Mouse (Mus musculus) heart, postnatal 10 days (tissue): ENCODE measurements around the gene Metap1d. TPM values are rescaled to one million over a fixed set of nuclear protein-coding genes. Genes with fewer than 3 reads are reported as not detected.

Source experiments
- DNase-seq, 2 experiments: peaks; one replicate each; pipeline ENCODE4 v3.0.0; 2021
- intact Hi-C: fragments of 180-260 bp; cut with DNase I; formaldehyde crosslinking; loops from one replicate; pipeline ENCODE4 v1.15.1; 2025
- total RNA-seq, 2 experiments: library from RNA; stranded (reverse); gene quantifications; 2 replicates each; pipeline ENCODE4 v1.2.3; 2021

The Metap1d gene
- total RNA-seq, 2 experiments from 2014 or later = 37.3 to 38.4 TPM

DNA sequence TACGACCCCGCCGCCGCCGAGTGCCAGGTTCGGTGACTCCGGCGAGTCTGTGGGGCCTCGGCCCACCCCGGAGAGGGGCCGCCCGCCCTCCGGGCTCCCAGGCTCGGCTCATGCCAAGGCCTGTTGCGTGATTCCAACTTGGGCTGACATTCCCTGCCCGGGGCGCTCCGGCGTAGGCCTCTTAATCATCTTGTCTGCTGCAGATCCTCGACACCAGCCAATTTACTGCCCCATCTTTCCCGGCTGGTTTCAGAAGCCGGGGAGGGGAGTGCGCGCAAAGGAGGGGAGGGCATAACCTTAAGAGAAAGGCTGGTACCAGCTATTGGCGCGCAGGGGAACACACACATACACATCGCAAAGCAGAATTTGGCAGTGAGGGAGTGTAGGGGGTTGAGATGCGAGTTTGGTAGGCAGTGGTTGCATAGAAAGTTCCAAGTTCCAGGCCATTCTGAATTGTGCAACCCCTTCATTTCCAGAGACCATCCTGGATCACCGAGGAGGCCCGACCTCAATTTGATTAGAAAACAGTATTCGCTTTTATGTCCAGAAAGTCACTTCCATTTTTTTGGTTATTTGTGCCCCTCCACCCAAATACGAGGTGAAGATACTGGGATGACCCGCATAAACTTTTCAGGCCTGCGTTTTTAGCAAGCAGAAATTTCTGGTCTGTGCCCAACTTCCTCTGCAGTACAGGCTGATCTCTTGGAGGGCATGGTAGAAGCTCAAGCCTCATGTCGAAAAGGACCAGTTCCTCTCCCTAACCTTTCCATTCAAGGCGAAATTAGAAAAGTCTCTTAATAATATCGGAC lies 88.5 kb downstream of the Metap1d start:
- intact Hi-C loops = loop anchor here (5.0 to 10.0 kb wide), 2 partner anchors 317 to 1736 kb away; no protein-coding TSS in a partner anchor
- DNase-seq = peak in 1 of 2 experiments; percentile 19

DNA sequence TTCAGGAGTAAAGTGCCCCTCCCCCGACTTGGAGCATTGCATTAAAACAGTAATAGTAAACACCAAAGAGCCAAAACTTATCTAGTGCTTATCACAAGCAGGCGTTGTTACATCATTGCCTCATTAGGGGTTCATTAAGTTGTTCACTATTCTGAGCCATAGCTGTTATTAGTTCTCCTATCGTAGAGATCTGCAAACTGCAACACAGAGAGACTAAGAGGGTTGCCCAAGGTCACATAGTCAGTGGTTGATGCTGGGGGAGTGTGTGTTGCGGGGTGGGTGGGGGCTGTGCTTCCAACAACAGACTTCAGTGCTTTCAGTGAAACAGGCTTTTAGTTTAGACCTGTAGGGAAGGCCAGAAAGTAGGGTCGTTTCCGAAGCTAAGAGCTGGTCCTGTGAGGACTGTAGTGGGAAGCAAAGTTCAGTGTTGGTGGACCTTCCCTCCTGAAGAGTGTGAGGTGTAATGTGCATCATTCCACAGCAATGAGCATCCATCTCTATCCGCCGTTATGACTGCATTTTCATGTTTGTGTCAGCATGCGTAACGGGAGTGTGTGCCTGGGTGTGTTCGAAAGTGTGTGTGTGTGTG lies 89.2 kb downstream of the Metap1d start:
- intact Hi-C loops = loop anchor here (5.0 to 10.0 kb wide), 2 partner anchors 318 to 1735 kb away; no protein-coding TSS in a partner anchor
- peak in 1 of 2 experiments; percentile 12 for DNase-seq

DNA sequence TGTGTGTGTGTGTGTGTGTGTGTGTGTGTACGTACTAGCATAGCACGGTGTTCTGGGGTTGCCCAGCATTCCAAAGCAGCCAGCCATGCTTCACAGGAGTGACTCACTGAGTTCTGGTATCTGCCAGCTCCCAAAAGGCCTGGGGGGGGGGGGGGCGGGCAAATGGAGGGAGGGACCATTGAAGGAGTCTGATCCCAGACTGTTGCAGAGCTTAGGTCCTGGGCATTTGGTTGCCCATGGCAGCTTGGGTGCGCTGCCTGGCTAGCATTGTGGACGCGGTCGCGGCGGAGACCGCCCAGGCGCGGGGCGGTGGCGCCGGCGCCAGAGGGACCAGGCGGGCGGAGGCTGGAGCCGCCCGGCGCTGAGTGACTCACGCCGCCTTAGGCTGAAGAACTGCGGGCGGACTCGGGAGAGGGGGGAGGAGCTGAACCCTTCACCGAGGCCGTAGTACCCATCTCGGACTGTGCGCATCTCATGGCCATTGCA lies 89.8 kb downstream of the Metap1d start:
- intact Hi-C loops = loop anchor here (5.0 to 10.0 kb wide), 2 partner anchors 318 to 1734 kb away; no protein-coding TSS in a partner anchor
- peak; percentile 40 to 48 for DNase-seq

DNA sequence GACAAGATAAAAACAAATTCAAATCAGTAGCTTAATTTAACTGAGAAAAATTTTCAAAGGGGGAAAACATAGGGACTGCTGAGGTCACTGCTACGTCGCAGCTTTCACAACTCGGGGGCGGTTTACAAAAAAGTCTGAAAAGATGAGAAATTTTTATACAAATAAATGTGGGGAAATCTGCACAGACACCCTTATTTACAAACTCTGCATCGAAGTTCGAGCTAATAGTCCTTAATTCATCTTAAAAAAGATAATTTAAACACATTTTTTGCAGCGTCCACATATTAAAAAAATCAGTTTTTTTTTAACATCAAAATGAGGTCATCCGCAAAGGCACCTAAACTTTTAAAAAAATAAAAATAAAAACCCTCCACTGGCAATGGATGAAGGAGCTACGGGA lies 90.5 kb downstream of the Metap1d start:
- peak in 1 of 2 experiments; percentile 15 for DNase-seq
- intact Hi-C loops = loop anchor here (5.0 to 10.0 kb wide), 2 partner anchors 319 to 1734 kb away; no protein-coding TSS in a partner anchor

DNA sequence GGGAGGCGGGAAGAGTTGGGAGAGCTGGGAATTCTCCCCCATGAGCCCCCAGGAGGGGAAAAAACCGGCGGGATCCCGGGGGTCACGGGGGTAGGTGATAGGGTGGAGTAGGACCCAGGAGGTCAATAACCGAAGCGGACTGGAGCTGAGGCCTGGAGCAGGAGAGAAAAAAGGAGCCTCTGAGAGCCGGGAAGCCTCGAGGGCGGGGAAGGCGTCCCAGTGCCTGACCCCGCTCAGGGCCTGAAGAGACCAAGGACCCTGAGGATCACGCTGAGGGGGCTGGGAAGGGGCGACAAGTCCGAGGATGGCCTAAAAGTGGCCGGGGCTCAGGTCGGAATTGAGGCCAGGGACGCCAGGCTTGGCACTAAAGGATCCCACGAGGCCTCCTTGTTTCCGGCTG lies 90.9 kb downstream of the Metap1d start:
- DNase-seq = peak in 1 of 2 experiments; percentile 23
- intact Hi-C loops = loop anchor here (2.0 to 10.0 kb wide), 3 partner anchors 13 to 1733 kb away; no protein-coding TSS in a partner anchor

DNA sequence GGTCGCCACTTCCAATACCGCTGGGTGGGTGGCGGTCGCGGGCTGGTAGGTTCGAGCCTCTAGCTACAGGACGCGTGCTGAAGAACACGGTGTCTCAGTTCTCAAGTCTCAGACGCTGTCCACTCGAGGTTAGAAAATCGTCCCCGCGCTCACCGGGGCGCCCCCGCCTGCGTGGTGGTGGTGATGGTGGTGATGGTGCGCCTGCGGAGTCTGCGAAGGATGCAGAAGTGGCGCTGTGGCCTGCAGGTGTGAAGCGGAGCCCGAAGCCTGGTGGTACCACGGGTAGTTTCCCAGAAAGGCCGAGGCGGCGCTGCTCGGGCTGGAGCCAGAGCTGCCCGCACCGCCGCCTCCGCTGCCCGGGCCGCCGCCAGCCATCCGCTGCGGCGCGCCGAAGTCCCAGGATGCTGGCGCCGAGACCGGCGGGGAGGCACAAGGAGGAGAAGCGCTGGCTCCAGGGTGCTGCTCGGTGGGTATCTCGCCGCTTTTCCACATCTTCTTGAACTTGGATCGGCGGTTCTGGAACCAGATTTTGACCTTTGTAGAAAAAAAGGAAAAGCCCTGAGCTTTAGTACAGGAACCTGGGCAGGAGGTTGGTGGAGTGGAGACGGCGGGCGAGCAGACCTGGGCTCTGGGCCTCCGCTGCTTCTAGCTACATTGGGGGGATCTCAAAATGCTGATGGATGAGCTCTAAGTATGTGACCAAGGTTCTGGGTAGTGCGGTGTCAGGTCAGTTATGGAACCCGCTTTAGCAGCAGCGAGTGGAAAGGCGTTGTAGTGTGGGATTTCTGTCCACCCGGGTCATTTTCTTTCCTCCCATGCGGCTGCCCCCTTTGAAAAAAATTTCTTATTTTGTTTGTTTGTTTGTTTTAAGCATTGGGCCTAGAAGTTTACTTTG lies 91.6 kb downstream of the Metap1d start:
- intact Hi-C loops = loop anchor here (2.0 to 10.0 kb wide), 6 partner anchors 14 to 1733 kb away; partner anchors contain the start of gene Metap1d

DNA sequence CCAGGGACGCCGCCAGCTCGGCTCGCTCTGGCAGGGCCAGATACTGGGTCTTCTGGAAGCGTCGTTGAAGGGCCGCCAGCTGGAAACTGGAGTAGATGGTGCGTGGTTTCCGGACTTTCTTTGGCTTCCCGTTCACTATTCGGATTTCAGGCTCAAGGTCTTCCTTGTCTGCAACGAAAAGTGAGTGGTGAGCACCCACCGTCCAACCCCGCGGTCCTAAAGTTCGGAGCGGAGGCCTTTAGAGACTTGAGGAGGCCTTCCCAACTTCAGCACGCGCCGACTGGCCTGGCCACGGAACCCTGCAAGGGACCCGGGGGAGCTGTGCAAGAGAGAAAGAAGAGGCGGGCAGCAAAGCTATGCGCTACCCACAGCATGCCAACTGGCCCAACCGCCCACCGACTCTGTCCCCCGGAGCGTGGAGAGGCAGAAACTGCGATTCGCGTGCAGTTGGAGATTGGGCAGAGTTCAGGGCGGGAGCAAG lies 92.4 kb downstream of the Metap1d start:
- intact Hi-C loops = loop anchor here (2.0 to 10.0 kb wide), 5 partner anchors 15 to 321 kb away; partner anchors contain the start of gene Metap1d
- DNase-seq = peak; percentile 53 to 57

More for the DNA sequence above, 91.6 kb downstream of the Metap1d start:
- DNase-seq = peak; percentile 20 to 28

DNA sequence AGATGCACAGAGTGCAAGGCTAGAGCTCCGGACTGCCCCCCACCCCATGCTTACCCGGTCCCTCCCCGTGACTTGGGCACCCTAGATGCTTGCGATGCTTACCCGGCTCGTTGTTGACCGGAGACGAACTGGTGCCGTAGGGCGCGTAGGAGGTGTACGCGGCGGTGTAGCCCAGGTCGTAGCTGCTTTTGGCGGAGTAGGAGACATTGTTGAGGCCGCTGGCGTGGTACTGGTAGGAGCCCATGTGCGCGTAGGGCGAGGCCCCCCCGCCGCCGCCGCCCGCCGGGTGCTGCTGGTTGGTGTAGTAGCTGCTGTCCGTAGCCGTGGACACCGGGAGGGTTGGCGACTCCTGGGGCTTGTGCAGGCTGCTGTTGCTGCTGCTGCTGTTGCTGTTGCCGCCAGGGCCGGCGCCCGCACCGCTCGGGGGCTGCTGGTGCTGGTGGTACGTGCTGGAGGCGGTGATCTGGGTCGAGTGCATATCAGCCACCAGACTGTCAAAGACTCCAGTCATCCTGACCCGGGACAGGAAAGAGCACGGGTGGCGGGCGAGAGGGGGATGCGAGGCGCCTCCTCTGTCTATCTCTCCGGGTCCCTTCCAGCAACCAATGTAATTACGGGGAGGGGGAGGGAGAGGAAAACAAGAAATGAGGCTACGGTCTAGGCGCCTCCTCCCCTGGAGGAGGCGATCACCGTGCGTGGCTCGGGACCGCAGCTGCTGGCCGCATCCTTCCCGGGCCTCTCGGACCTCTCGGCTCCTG lies 93.0 kb downstream of the Metap1d start:
- DNase-seq = peak; percentile 32 to 48

DNA sequence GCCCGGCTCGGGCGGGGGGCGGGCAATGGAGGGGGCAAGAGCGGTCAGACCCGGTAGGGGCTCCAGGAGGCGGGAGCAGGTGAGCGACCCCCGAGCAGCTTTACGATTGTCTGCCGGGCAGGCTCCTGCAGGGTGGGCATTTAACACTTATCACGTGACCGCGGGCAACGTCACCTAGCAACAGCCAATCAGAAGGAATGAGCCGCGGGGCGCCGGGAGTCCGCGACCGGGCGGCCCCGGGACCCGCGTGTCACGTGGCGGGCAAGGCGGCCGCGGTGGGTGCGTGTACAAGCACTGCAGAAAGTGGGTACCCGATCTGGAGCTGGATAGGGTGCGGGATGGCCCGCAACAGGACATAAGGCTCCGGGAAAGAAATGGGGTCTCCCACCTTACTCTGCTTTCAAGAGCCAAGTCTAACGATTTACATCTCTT lies 93.6 kb downstream of the Metap1d start, which contains the start of gene Dlx2:
Gene Dlx2 (minus strand): TSS at position 115 of the 432 bp plus-strand sequence.
- DNase-seq = peak in 1 of 2 experiments; percentile 8
- intact Hi-C loops = loop anchor here (5.0 to 10.0 kb wide), 4 partner anchors 94 to 322 kb away; partner anchors contain the start of gene Metap1d

More for the DNA sequence above, 93.0 kb downstream of the Metap1d start:
- intact Hi-C loops = loop anchor here (2.0 to 10.0 kb wide), 5 partner anchors 15 to 321 kb away; partner anchors contain the start of gene Metap1d

DNA sequence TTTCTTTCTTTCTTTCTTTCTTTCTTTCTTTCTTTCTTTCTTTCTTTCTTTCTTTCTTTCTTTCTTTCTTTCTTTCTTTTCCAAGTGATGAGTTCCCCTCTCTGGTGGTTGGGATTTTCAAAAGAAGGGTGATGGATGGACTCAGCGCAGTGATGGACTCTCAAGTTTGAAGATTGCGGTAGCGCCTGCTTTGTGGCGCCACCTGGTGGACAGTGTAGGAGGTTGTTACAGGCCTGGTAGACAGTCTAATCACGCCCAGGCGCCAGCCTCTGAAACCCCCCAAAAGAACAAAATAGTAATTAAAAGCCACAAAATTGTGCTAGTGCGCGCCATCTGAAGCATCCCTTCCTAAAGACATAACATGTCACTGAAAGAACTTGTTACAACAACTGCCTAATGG lies 94.8 kb downstream of the Metap1d start:
- intact Hi-C loops = loop anchor here (2.0 to 10.0 kb wide), 5 partner anchors 96 to 391 kb away; partner anchors contain the start of gene Metap1d
- DNase-seq = peak; percentile 69 to 87

DNA sequence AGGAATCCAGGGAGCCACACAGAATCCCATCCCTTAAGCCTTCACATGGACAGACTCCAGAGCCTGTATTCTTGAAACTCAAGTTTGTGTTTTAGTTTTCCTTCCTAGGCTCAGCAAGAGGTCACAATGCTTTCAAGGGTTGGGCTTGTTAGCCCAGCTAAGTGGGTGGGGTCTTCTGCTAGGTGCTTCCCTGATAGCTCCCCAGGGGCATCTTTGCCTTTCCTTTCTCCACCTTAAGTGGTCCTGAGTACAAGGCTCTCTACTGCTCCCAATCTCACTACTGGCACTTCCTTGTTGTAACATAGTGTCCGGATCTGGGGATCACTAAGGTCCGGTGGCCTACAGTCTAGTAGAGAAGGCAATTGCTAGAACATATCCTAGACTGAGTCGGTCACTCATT lies 97.3 kb downstream of the Metap1d start:
- DNase-seq = no peak
- intact Hi-C loops = no loop called here

DNA sequence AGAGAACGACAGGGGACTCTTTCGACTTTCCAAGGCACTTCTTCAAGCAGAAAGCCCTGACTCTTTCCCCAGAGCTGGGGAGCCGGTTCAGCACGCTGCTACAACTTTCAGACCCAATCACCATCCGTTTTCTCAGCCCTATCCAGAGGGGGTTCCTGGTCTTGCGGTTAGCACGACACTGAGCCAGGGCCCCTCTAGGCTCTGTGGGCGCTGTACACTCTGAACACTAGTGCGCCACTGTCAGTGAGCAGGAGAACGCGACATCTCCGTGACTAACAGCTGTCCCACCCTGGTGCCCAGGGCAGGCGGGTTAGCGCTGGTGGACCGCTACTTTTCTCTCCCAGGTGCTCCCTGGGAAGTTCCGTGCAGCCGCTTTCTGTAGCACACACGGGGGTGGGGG lies 98.6 kb downstream of the Metap1d start:
- DNase-seq = no peak
- intact Hi-C loops = no loop called here

DNA sequence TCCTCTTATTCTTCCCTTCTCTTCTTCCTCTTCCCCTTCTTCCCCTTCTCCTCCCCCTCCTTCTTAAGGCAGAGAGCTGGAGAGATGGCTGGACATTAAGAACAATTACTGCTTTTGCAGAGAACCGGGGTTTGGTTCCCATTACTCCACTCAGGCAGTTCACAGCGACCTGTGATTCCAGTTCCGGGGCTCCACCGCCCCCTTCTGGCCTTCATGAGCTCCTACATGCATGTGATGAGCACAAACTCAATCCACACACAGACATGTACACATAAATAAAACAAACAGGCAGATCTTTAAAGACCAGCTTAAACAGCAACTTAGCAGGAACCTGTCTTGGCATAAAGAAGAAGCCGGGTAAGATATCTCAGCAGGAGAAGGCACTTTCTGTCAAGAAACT lies 103.0 kb downstream of the Metap1d start:
- DNase-seq = no peak
- intact Hi-C loops = no loop called here

DNA sequence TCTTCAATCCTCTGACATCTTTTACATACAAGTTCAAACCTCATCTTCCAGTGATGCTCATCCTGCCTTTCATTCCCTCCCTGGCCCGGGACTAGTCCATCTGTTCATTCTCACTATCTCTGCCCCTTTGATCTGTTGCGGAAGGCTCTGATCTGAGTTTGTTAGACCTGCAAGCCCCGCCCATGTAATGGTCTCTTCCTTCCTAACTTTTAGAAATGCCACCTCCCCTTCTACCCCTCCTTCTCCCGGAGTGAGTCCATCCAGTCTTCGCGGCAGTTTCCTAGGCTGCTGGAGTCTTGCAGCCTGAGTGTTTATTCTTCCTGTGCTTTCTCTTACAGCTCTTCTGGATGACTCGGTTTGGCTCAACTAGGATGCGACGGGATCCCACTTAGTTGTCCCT lies 113.4 kb downstream of the Metap1d start:
- no peak for DNase-seq
- intact Hi-C loops = no loop called here

DNA sequence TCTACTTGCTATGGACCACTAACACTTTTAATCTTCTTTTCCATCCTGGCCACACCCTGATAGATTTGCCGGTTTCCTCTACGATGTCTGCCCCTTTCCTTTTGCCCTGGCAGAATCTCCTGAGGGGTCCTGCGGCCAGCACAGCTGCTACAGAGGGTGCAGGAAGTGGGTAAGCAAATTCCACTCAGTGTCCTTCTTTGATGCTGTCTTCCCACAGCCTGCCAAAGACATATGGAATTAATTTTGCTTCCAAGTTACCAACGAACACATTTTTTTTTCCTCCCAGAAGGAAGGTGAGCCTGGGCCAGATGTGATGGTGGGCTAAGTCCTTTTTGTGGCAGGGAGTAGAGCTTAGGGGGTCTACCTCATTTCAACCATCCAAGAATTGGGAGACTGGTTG lies 120.7 kb downstream of the Metap1d start:
- no peak for DNase-seq
- intact Hi-C loops = no loop called here
